Mouse (Mus musculus): ENCODE measurements around the gene Inf2.

DNA sequence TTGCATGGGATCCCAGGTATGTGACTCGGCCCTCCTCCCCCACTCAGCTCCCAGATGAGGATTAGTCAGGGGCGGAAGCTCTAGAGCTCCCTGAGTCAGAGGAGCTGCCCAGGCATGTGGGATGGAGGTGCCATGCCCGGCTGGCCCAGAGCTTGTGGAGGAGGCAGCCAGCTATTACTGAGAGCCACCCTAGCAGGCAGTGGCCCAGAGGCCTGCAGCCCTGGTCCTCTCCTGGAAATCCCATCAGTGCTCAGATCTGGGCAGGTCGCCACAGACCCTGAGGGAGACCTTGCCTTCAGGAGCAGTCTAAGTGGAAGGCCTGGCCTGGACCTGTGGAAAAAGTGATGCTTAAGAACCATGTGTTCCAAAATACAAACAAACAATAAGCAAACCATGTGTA is 7.0 kb downstream of the Inf2 start:
- no peak for TF ChIP-seq POLR2A (IDR thresholded peaks at IDR 0.05; ENCODE audit: low read depth, low read length)
- TF ChIP-seq CTCF (IDR thresholded peaks at IDR 0.05; ENCODE audit: extremely low read depth, insufficient read length, insufficient replicate concordance, low read depth, low read length), result no peak

Data from small intestine, adult 2 months (tissue).